Mouse (Mus musculus) CD4-positive helper T cell, adult 2 months (primary cell): ENCODE measurements around the gene Dnm3.

ENCODE experiments used
- DNase-seq: peaks from one replicate; pipeline ENCODE4 v3.0.0-alpha.2; 2012; ENCODE audit warnings: low read depth, missing footprints, low spot score

Dnm3 gene

GRCm38 (mm10) chr1:162162249-162162648 lies 315.6 kb downstream of the Dnm3 start:
- no peak for DNase-seq

DNA sequence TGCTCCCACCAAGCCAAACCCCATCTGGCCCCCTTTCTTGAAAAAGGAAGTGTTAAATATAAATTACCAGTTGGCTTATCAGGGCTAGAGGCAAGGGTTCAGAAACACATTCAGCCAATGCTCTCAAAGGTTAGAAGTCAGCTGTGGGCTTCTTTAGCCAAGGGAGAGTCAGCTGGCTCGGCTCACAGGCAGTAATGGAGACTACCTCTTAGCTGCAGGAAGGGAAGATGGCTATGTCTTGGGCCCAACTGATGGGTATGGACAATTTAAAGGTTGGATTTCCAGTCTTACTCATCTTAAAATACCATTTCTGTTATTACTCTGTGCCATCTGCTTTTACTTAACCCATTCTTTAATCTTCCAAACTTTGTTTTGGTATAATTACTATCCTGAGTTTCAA lies 317.1 kb downstream of the Dnm3 start:
- no peak for DNase-seq

- DNase-seq, result no peak
Observed at GRCm38 (mm10) chr1:162158486-162158885, 319.3 kb downstream of the Dnm3 start.

- no peak for DNase-seq
Observed at GRCm38 (mm10) chr1:162157659-162158058, 320.2 kb downstream of the Dnm3 start.

GRCm38 (mm10) chr1:162156873-162157272 lies 321.0 kb downstream of the Dnm3 start:
- DNase-seq, result no peak

DNA sequence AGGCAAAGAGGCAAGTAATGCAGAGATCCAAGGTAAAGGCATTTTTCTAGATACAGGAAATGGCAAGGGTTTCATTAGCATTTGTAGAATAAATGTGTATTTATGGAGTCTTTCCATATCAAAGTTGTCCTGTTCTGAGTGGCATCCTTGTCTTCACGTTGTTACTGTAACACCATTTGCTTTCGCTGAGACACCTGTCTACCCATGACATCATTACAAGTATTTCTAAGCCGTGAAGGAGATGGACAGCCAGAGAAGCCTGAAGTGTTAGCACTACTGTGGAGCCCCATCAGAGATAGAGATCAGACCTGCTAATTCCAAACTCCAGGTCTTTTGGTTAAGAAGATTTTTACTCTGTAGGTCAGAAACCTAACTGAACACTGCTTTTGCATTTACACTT lies 322.3 kb downstream of the Dnm3 start:
- no peak for DNase-seq

GRCm38 (mm10) chr1:162153118-162153517 lies 324.7 kb downstream of the Dnm3 start:
- DNase-seq, result no peak

DNA sequence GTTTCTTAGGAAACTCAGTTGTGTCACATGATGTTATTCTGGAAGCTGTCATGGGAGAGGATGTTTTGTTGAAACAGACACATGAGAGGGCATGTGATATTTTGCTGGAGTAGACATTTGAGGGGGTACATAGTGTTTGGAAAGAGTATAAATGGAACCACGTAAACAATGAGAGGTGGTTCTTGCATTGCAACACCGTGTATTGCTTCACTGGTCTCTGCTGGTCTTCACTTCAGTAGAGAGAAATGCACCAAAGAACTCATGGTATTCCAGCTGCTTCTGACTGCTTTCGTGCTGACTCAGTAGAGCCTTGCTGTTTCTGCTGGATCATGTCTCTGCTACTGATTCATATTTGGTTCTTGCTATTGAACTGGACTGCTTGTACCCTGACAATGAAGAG lies 328.1 kb downstream of the Dnm3 start:
- DNase-seq, result no peak

DNA sequence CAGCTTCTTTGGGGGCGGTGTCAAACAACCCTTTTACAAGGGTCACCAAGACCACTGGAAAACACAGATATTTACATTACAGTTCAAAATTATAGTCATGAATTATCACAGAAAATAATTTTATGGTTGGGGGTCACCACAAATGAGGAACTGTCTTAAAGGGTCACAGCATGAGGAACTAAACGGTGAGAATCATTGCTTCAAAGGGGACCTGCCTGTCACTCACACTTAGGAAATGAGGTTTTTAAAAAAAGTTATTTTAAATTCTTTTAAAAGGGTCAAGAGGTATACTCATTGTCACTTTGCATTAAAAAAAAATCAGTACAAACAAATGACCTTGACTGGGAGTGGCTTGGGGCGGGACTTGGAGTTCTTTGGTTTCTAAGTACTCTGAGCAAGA lies 330.3 kb downstream of the Dnm3 start:
- no peak for DNase-seq

- DNase-seq, result no peak
Observed at GRCm38 (mm10) chr1:162145748-162146147, 332.1 kb downstream of the Dnm3 start.

DNA sequence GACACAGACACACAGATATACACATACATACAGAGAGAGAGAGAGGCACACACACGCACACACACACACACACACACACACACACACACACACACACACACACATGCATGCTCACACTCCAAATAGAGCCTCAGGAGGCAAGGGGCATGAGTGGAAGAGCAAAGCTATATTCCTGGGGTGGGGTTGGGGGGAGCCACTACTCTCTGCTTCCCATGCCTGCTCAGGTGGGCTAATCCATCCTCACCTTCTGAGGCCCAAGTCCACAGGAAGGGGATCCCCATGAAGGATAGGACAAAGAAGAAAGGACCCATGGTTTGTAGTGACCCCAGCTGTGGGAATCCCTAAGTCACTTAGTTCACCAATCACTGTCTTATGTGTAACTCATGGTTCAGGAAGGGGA lies 332.8 kb downstream of the Dnm3 start:
- DNase-seq, result no peak

DNA sequence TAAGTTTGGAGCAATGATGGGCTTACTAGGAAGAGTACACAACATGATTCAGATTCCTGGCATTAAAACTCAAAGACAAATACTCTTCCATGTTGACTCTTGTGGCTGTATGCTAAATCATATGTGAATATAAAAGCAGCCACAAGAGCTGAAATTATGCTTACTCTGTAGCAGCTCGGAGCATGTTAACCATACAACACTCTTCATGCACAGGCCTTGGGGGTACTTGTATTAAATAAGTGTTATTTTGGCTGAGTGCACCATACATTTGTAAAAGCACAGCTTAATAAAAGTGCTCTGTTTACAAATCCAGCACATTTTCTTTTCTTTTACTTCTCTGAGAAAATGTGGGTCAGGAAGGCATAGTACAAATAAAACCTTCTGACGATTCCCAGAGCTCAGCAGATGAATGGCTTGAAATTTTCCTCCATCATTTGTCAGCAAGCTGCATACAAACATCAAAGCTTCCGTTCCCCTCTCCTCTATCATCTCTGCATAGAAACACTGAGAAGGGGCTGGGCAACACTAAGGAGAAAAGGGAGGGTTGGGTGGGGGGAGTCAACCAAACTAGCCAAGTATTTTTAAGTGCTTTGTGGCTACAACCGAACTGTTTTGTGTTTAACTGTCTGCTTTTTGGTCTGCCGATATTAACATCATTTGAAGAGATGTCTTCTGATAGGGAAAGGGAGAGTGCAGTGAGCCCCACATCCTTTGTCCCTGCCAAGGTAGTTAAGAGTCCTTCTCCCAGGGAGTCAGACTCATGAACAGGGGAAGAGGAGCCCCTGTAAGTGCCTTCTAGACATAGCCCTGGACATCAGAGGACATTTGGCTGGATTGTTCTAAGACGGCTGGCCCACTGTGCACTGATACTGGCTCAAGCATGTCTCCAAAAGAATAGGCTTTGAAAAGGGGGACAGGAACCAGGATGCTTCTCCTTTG lies 333.6 kb downstream of the Dnm3 start:
- DNase-seq, result no peak

DNA sequence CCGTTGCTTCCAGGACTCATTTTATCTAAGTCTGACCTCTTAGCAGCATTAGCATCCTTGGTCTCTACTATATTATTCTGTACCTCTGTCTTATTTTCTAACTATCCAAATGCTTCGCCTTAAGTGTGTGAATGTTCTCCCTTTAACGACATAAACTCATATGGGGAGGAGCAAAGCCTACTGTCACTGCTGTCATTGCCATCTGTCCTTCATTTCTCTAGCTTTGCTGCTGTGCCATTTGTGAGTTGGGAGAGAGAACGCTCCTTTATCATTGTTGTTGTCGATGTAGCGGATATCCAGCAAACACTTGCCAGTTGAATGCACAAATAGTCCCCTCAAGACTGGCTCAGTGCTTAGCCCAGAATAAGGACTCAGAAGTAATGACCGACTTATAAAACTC lies 335.5 kb downstream of the Dnm3 start:
- no peak for DNase-seq

GRCm38 (mm10) chr1:162136328-162136727 lies 341.5 kb downstream of the Dnm3 start:
- DNase-seq, result no peak

DNA sequence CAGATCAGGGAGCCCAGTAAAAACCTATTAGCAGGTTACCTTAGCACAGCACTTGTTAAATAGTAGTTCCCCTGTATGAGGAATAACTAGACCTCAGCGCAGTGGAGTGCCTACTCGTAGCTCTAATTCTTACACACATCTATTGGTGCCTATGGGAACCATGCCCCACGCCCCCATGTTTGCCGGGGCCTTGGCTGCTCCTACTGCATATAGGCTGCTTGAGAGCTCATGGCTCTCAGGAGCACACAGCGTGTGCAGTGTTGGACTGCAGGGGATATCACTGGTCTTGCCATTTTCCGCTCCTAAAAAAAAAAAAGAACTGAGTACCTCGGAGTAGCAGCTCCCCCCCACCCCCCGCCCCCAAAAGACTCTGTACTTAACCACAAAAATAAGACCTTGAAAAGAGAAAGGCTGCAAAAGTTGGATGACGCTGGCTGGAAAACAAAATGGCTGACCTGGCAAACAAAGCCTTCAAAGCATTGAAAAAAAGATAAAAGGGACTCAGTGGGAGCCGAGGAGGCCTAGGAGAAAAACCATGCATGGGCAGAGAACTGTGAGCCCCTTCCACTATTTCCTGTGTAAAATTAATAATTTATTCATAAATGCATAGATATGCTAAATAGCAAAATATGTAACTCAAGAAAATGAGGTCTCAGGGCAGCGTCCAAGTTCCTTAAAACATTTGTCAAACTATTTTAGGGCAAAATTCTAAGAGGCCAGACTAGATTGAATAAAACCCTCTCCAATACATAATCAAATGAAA lies 342.2 kb downstream of the Dnm3 start:
- no peak for DNase-seq

- DNase-seq, result no peak
Observed at GRCm38 (mm10) chr1:162134651-162135066, 343.2 kb downstream of the Dnm3 start.

GRCm38 (mm10) chr1:162132908-162133641 lies 344.8 kb downstream of the Dnm3 start:
- DNase-seq, result no peak

- DNase-seq, result no peak
Observed at GRCm38 (mm10) chr1:162126856-162127792, 350.7 kb downstream of the Dnm3 start.

DNA sequence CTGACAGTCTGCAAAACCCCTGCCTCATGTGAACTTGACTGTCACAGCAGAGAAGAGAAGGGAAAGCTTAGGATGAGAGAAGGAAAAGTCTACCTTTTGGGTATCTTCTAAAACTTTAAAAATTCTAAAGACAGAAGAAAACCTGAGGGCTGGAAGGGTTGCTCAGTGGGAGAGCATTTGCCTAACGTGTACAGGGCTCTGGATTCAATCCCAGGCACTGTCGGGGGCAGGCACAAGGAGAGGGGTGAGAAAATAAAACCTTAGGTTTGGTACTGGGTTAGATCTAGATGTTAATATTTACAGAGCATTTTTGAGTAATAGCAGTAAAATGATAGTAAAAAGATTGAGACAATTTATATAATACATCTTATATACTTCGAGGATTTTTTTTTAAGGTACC lies 353.4 kb downstream of the Dnm3 start:
- DNase-seq, result no peak

DNA sequence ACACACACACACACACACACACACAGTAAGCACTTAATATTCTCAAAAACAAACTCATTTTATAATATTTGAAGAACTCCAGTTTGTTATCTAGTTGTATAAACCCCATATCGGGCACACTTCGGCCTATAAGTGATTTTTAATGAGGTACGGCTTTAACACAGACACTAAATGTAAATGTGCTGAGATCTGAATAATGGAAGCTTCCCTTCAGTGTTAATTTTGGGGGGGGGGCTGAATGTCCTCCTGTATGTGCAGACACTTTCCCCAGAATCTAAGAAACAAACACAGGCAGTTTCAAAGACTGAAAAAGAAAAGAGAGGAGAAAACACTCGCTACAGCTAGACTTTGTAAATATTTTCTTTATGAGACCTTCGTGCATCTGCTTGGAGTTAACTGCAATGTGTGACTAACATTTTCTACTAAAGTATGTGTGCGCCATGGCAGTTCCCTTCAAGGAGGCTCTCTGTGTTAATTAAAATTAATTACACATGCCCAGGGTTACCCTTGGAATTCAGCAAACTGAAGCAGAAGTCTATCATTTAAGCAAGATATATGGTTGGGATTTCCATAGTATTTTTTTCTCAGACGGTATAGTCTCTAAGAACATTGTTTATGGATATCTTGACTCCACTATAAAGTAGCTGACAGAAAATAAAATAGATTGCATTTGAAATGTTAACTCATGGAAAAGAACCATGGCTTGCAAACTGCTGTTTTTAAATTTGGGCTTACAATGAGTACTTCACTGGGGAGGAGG lies 356.2 kb downstream of the Dnm3 start:
- no peak for DNase-seq
